Mouse (Mus musculus) liver, postnatal 0 days (tissue): ENCODE measurements around the gene Pym1.

Source experiments
- CTCF ChIP-seq: sonication (generic); IDR thresholded peaks from 2 replicates; pipeline ENCODE4 v1.5.1; 2016; ENCODE audit warnings: antibody characterized with exemption, low read depth
- EP300 ChIP-seq: IDR thresholded peaks from 2 replicates; pipeline ENCODE4 v1.6.1; 2016; ENCODE audit warnings: antibody characterized with exemption, low read depth, mild to moderate bottlenecking

DNA sequence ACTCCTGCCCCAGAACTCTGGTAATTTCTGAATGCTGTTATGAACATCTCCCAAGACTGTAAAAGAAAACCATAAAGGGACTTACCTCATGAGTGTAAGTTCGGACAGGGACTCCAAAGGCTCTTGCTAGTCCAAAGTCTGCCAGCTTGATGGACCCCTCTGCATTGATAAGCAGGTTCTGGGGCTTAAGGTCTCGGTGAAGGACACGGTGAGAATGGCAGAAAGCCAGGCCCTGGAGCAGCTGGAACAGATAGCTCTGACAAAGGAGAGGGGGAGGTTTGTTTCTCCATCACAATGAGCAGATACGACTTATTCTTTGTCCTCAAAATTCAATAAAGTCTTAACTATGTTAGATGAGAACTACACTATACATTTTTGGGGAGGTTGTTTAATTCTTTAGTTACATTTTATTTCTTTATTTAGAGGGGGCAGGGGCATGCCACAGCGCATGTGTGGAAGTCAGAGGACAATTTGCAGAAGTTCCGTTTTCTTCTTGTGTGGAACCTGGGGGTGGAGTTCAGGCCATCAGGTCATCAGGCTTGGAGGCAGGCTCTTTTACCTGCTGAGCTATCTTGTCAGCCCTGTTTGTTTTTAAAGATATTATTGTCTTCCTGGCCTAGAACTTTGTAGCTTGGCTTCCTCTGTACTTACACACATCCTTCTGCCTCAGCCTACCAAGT lies 45.2 kb upstream of the Pym1 start:
- TF ChIP-seq CTCF (no peak), EP300 (no peak)
